Mouse (Mus musculus): ENCODE measurements around the gene AW549877.

AW549877 gene

DNA sequence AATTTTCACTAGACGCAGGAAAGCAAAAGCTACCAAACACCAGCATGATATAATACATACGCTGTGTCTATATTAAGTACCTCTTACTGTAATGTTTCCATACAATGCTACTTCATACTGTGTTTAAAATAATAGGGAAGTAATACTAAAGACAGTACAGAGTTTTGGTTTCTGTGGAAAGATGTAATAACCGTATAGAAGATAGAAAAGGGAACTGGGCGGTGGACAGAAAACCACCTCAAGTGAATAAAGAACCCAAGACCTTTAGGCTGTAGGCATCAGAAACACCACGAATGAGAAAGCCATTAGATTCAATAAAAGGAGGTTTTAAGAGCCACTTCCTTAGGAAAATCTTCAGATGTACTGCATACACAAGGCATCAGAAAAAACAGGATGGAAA lies 12.8 kb downstream of the AW549877 start:
- 91% methylated on average over 5 of the region's 5 CpGs for WGBS

DNA sequence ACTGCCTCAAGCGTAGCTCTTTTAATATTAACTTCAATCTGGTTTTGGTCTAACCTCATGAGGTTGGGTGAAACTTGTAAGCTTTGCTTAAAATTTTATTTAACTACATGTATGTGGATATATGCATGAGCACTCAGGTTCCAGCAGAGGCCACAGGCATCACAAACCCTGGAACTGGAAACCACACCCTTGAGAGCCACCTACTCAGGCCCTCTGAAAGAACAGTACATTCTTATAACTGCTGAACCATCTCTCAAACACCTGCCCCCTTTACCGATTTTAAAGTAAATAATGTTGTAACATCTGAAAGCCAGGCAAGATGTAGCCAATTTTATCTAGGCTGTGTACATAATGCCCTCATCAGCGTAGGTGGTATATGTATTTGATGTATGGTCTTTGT lies 15.7 kb downstream of the AW549877 start:
- WGBS: 58% methylated on average over 3 of the region's 3 CpGs

DNA sequence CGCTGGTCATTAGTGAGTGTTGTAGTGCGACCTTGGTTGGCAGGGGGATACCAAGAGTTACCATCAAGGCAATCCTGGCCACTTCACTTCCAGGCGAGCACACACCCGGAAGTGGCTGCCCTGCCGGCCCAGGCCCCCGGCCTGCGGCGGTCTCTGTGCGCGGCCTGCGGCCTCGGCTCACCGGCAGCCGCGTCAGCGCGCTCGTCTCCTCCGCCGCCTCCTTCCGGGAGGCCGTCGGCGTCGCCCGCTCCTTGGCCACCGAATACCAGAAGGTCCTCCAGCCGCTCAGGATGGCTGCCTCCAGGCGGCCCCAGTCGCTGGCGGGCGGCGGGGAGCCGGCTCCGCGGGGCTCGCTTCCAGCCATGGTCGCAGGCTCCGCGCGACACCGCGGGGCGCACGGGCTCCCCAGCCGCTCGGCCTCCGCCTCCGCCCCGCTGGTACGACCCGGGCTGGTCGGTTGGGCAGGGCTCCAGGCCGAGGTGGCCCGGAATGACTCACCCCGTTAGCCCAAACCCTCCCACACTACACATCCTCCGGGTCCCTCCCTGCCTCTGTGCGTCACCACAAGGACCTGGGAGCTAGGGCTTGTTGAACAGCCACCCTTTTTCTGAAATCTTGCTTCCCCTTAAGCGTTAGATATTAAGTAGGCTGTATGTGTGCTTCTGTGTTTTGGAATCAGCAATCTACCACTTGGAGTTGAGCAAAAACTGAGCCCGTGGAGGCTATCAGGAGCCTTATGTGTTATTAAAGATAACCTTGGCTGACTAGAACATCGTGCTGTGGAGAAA lies 16.3 kb downstream of the AW549877 start, which contains the start of gene Fbxo4:
Fbxo4 (minus strand) TSS at position 513 of the 788 bp plus-strand sequence.
- under 1% methylated on average over 61 of the region's 61 CpGs for WGBS

DNA sequence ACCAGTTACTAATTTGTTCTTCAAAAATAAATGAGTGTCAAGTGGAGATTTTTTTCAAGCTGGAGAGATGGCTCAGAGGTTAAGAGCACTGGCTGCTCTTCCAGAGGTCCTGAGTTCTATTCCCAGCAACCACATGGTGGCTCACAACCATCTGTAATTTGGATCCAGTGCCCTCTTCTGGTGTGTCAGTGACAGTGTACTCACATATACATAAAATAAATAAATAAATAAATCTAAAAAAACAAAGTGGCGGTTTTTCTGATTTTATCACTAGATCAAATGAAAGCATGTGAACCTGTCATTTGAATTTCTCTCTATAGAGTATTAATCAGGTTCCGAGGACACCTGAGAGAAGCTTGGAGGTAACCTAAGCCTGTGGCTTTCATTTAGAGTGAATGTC lies 17.3 kb downstream of the AW549877 start:
- WGBS: 89% methylated on average over 2 of the region's 2 CpGs

DNA sequence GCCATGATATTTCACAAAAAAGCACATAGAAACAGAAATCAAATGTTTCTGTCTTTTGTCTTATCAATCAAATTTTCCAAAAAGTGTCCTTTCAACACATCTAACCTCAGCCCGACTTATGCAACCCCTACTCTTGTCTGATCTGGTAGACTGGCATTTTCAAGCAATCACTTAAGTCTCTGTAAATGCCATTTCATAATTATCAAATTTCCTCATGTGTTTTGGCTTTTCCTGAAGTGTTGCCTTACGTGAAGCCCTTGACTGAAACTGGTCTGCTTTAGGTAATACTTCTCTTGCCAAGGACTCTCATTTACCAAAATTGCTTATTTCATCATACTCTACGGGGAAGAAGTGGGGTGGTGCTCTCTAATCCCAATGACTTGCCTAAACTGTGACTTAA lies 22.2 kb downstream of the AW549877 start:
- WGBS: 93% methylated on average over 3 of the region's 3 CpGs

DNA sequence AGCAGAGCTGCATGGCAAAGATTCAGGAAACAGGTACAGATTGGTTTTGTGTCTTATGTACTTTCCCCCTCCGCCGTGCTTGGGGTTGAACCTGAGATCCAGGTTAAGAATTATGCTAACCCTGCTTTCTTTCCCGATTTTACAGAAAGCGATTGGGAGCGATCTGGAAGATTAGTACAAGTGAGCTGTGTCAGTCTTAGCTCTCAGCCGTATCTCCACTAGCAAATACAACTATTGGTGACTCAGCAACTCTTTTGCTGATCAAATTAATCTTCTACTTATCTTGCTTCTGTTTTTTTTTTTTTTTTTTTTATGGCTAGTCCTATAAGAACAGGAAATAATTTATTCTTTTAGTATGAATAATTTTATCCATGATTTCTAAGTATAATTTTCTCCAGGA lies 25.4 kb downstream of the AW549877 start:
- WGBS: 95% methylated on average over 6 of the region's 6 CpGs

DNA sequence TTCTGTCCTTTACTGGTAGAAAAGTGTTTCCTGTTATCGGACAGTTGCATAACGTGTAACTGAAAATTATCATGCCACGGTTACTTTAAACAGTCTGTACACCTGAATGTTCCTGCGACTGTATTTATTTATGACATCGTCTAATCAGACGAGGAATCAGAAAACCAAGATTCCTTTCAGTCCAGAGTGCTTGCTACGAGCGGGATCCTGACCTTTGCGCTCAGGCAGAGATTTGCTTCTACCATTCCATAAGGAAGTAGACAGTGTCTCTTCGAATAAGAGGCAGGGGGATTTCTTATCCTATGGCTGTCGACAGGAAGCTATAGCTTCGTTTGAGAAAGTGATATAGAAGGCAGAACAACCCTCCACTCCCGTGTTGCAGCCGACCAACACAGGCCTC lies 25.8 kb downstream of the AW549877 start:
- WGBS: 93% methylated on average over 14 of the region's 14 CpGs

DNA sequence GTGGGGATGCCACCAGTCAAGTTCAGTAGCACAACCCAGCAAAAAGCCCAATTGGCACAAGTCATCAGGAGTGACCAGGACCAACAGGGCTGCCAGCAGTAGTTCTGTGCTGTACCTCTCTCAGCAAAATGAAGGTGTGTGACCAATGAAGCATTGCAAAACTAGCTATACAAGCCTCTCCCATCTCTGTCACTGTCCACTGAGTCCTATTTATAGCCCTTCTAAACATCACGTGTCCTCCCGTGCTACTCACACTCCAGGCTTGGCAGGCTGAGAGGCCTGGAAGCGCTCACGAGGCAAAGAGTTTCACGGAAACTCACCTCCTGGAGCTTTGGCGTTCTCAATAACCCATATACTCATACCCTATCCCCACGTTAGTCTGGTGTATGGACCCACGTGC lies 33.3 kb downstream of the AW549877 start:
- 76% methylated on average over 8 of the region's 8 CpGs for WGBS

DNA sequence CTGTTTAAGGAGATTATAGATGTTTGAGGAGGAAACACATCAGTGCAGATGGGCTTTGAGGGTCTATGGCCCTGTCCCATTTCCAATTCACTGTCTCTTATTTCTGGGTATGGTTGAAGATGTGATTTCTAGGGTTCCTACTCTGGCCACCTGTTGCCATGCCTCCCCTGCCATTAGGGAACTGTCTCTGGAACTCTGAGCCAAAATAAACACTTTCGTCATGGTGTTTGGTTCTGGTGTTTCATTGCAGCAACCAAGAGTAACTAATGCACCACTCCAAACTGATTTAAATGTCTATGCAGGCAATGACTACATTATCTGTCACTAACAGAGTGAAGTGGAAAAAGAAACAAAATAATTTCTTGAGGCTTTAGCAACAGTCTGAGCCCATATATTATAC lies 35.5 kb downstream of the AW549877 start:
- WGBS: 65% methylated on average over 1 of the region's 1 CpGs

DNA sequence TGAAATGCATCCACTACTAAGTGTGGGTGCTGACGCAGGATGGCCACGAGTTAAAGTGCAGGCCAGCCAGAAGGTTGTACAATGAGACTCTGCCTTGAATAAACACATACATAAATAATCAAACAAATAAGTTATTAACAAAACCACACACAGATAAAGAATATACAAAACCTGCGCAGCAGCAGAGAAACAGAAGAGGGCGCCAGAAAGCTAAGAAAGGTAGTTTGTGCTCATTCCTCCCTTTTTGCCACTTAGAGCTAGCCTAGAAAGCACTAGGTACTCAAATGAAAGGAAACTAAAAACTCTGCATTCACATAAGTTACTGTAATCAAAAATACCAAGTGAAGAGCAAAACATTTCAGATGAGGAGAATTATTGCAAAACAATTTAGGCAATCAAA lies 37.6 kb downstream of the AW549877 start:
- WGBS: 29% methylated on average over 4 of the region's 4 CpGs

DNA sequence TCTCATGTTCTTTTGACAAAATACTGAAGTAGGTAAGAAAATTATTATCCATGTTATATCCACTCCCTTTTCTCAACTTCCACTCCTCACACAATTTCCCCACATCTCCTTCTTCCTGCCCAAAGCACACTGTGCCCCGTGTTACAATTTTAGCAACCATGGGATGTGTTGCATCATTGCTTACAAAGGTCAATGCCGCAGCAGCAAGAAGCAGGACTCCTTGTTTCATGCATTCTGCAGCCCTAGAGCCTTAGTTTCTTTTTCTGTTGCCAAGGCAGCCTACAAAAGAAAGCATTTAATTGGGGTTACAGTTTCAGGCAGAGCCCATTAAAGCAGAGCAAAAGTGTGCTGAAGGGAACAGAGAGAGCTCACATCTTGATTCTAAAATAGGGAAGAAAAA lies 40.6 kb downstream of the AW549877 start:
- 51% methylated on average over 2 of the region's 2 CpGs for WGBS

DNA sequence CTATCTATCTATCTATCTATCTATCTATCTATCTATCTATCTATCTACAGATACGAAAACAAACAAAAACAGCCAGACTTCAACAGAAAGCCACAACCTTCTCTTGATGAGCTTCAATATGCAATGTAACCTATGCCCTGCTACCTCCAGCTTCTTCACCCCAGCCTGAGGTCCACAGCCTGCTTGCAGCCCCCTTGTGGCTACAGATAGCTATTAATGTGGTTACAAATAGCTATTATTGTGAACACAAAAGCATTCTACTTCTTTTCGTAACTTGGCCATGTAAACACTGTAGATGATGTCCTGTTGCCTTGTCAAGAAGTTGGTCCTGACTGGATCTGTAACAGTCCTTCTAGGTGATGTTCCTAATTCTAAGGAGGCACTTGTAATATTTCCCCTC lies 57.4 kb downstream of the AW549877 start:
- WGBS: 85% methylated on average over 2 of the region's 2 CpGs

DNA sequence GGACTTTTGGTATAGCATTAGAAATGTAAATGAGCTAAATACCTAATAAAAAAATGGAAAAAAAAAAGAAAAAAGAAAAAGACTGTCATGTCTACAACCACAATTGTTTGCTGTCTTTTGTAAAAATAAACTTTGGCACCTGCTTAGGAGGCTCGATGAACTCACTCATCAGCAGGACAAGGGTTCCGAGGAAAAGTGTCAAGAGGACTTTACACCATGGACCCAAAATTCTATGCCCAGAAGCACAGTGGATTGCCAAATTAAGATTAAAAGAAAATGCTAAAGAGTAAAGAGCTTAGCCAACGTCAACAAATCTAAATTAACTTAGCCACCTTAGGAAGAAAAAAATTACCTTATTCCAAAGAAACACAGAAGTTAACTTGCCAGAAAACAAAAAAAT lies 59.5 kb downstream of the AW549877 start:
- 71% methylated on average over 3 of the region's 3 CpGs for WGBS

DNA sequence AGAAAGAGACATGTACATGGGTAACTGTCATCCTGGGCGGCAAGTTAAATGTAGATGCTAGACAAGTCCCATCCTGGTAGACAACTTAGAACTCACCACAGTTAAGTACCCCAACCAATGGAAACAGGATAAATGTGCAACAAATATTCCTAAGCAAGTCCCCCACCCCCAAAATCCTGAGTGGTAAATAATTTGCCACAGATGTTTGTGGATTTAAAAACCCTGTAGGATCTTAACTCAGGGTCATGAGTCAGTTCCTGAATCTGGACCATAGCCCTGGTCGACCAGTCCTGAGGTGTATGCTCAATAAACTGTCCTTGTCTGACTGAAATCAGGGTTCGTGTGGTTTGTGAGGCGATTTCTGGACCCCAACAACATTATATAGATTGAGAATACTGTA lies 62.1 kb downstream of the AW549877 start:
- WGBS: 90% methylated on average over 4 of the region's 4 CpGs
